10 mouse cellular contexts compared by ENCODE assay signal in genomic region chr10:28112826-28113589, GRCm38 (mm10). TPM values are rescaled to one million over a fixed set of nuclear protein-coding genes. Genes with fewer than 3 reads are reported as not detected.
DNase-seq lines count a peak whose midpoint lies in the region; ATAC-seq lines count a peak whose summit lies in the region.
"Had no signal": no experiment of that assay in that cellular context is flagged by ENCODE, and none has a peak within 500 bp of the region (broad histone marks: within the 10 kb centered on the region; RNA-seq: fewer than 3 reads in every experiment).

No protein-coding gene starts in this region.

- no peaks in the 10 kb centered on the region for H3K9me3 ChIP-seq in heart, embryonic 14.5 days (ENCODE audit: control insufficient read depth, low read length)

- peaks cover 7 to 22% of the 10 kb centered on the region in 2 experiments for H3K4me1 ChIP-seq in heart, embryonic 14.5 days (ENCODE audit: control insufficient read depth in 2 of 2, insufficient read depth in 2 of 2, low read length in 2 of 2)

- no peaks in the 10 kb centered on the region for H3K27me3 ChIP-seq in heart, embryonic 14.5 days (ENCODE audit: control insufficient read depth, insufficient read depth, low read length)

- peak overlapping the region in 1 of 2 experiments; percentile 26; a peak in 1 of 4 replicates for H3K27ac ChIP-seq in heart, embryonic 14.5 days (replicated peaks in 1 of 2; ENCODE audit: control insufficient read depth in 1 of 2, insufficient read depth in 1 of 2, low read depth in 2 of 2, low read length in 2 of 2)
- H3K27ac ChIP-seq: liver, embryonic 14.5 days had no signal

- no peak overlapping the region for H3K4me3 ChIP-seq in heart, embryonic 14.5 days (ENCODE audit: control insufficient read depth in 1 of 2, insufficient read depth in 1 of 2, low read depth in 1 of 2, low read length in 2 of 2)

- peak; percentile 22 for DNase-seq in adrenal gland, adult 2 months
- DNase-seq in adrenal gland, adult 8-10 months: no peak
- peak; percentile 22 to 49 for DNase-seq in kidney, postnatal 25 days
- DNase-seq in kidney, adult 18-20 months: no peak
- peak; percentile 31 for DNase-seq in lung, postnatal 25 days (ENCODE audit: low spot score)
- no peak for DNase-seq in urinary bladder, postnatal 25 days (ENCODE audit: low spot score)

- H3K9ac ChIP-seq in heart, embryonic 14.5 days (ENCODE audit: low read length): no peak overlapping the region
- H3K9ac ChIP-seq: liver, embryonic 14.5 days had no signal

- no peak for ATAC-seq in heart, embryonic 14.5 days (ENCODE audit: insufficient number of reproducible peaks, insufficient read depth, low FRiP score, low read depth)
- no peak for ATAC-seq in erythroid progenitor cell, adult 5-6 weeks (replicated peaks; ENCODE audit: low FRiP score, poor library complexity, severe bottlenecking)
- ATAC-seq: intestine, embryonic 16.5 days had no signal

- peak overlapping the region; percentile 44 for H3K4me2 ChIP-seq in heart, embryonic 14.5 days (ENCODE audit: low read length)

- WGBS in heart, embryonic 14.5 days: 51% methylated on average over 8 of the region's 8 CpGs

- no peaks in the 10 kb centered on the region for H3K36me3 ChIP-seq in heart, embryonic 14.5 days (ENCODE audit: control insufficient read depth, insufficient read depth, low read length)

RNA-seq across cellular contexts. Expression of gene Ptprk, which starts 38.4 kb away (rescaled TPM):
- 10 to 100 TPM; 10.4 to 21.4 TPM for total RNA-seq in adrenal gland, adult 2 months (2021)
- polyA plus RNA-seq in adrenal gland, adult 2 months (2012; rRNA removed): 2.3 and 4.4 TPM in 2 replicates
- 10 to 100 TPM; 10.6 to 11.7 (median 11.5) TPM for total RNA-seq in adrenal gland, adult 8-10 months (2022)
- polyA plus RNA-seq in heart, embryonic 14.5 days (2014; fragmentation: Nextera tagmentation; extraction: Ambion mirVana): 43.6 and 50.7 TPM in 2 replicates
- total RNA-seq in erythroid progenitor cell, adult 5-6 weeks (2015; ENCODE audit: low replicate concordance): 0.72 TPM in 1 of 2 replicates, not detected in the other
- 0.13 TPM in 1 of 2 replicates, not detected in the other for total RNA-seq in erythroid progenitor cell, adult 5-6 weeks (2017; ENCODE audit: low replicate concordance)

Comparison
In these comparisons a context has a peak if more than half of its experiments do, and no peak if none do; other contexts are left out.
1. DNase-seq: peak in adrenal gland, adult 2 months (single experiment), kidney, postnatal 25 days (2 of 2) and lung, postnatal 25 days (single experiment); none in adrenal gland, adult 8-10 months (single experiment), kidney, adult 18-20 months (single experiment) and urinary bladder, postnatal 25 days (single experiment).
2. RNA of gene Ptprk, which starts 38.4 kb away (total RNA-seq): 10.4 to 21.4 TPM in adrenal gland, adult 2 months and 10.6 to 11.7 TPM in adrenal gland, adult 8-10 months; 0.13 to 0.72 TPM in erythroid progenitor cell, adult 5-6 weeks; every median in the first group is over 4 times any median in the second.